Mouse (Mus musculus) kidney, adult 2 months (tissue): Measurements from ENCODE around the gene Sspo.

Experiments
- CTCF ChIP-seq: fragments of 200-500 bp; conservative IDR thresholded peaks from 2 replicates; pipeline ENCODE4 v1.5.1; 2011; ENCODE audit warnings: low read depth, mild to moderate bottlenecking, control low read depth, low read length, moderate library complexity, mixed read lengths; ENCODE audit not compliant: insufficient read depth, insufficient read length
- POLR2A ChIP-seq: fragments of 200-500 bp; IDR thresholded peaks from one replicate; pipeline ENCODE4 v1.6.1; 2011; ENCODE audit warnings: low read depth, low read length, control low read depth

DNA sequence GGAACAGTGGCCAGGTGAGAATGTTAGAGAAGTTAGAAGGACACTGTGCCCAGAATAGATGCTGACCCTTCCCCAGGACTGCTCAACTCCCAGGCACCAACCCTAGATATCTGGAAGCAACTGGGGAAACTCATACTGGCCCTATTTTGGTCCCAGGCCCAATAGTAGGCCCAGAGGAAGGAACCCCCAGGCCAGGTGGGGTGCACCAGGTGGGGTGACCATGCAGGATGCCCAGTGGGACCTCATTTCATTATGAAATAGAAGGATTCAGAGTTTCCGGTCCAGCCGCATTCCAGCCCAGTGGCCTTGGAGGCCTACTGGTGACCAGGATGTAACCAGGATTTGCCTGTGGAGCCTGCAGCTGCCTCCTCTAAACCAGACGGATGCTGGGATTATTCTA lies 1.1 kb upstream of the Sspo start:
- TF ChIP-seq CTCF (no peak), POLR2A (no peak)
